Mouse (Mus musculus) central nervous system, embryonic 18 days (tissue): ENCODE results near the gene Bcl2a1d. TPM values are rescaled to one million over a fixed set of nuclear protein-coding genes. Genes with fewer than 3 reads are reported as not detected.

Experiments
- polyA plus RNA-seq: library from polyadenylated mRNA; depleted of rRNA; stranded (reverse); fragments of >200 nt; gene quantifications from 2 replicates; pipeline ENCODE4 v1.2.3, GENCODE M21; 2012; rRNA removed

Bcl2a1d gene
- polyA plus RNA-seq: not detected in 2 replicates

GRCm38 (mm10) chr9:88731728-88732127 is at the start of gene Bcl2a1d:
Gene Bcl2a1d (minus strand): TSS chr9:88731914.

DNA sequence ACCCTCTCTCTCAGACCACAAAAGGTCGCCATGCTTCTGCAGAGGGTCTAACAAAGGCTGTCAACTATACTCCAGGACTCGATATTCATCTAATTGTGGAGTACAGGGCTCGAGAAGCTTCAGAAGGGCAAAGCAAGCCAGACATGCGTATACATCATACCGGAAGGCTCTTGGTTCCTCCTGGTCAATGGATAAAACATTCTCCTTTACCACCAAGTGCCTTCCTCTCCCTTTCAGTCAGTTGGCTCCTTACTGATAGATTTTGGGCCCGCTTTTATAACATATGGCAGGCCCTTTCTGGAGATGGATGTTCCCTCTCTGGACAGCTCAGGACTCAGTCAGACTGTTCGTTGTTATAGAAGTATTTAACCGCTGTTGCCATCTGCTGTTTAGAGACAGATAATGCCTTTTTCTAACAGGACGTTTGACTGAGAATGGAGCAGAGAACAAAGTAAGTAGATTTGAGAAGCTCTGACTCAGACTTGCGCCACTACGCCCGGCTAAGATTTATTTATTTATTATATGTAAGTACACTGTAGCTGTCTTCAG is 11.7 kb downstream of the Bcl2a1d start, which contains the start of gene Mthfsl:
TSS of gene Mthfsl (minus strand) at position 308 of the 549 bp plus-strand sequence.

Other genes starting within 250 kb of the Bcl2a1d start
- gene Syncrip, start 249.3 kb downstream of the Bcl2a1d start, polyA plus RNA-seq: 36.0 and 48.3 TPM in 2 replicates
- gene Zfp949, start 183.9 kb downstream of the Bcl2a1d start, polyA plus RNA-seq: 13.3 and 14.5 TPM in 2 replicates
- 0.13 and 0.25 TPM in 2 replicates for gene Trim43a, start 151.0 kb downstream of the Bcl2a1d start, polyA plus RNA-seq
- 29.3 and 30.1 TPM in 2 replicates for gene Mthfsl, start 11.6 kb downstream of the Bcl2a1d start, polyA plus RNA-seq
- gene Trim43c, start 107.2 kb upstream of the Bcl2a1d start, polyA plus RNA-seq: 0.04 TPM in 1 of 2 replicates, not detected in the other
- 0.07 TPM in 1 of 2 replicates, not detected in the other for gene Bcl2a1a, start 225.0 kb upstream of the Bcl2a1d start, polyA plus RNA-seq